Mouse (Mus musculus): ENCODE measurements around the gene Fbxo42. TPM values are rescaled to one million over a fixed set of nuclear protein-coding genes. Genes with fewer than 3 reads are reported as not detected.

Fbxo42 gene
- polyA plus RNA-seq, 1 experiment from 2014 or later = 26.8 TPM

GRCm38 (mm10) chr4:141114521-141114981 is 33.2 kb upstream of the Fbxo42 start:
- no peak overlapping the region for H3K9ac ChIP-seq (ENCODE audit: low read depth, low read length)
- no peak for ATAC-seq (ENCODE audit: low FRiP score, low TSS enrichment)
- WGBS = 84% methylated on average over 6 of the region's 6 CpGs
- H3K4me2 ChIP-seq (replicated peaks; ENCODE audit: low read depth, low read length) = no peak overlapping the region
- H3K4me3 ChIP-seq (ENCODE audit: low read length) = no peak overlapping the region
- H3K36me3 ChIP-seq (ENCODE audit: control insufficient read depth, insufficient read depth, low read length) = peaks cover 77% of the 10 kb centered on the region
- H3K27me3 ChIP-seq (ENCODE audit: control insufficient read depth, insufficient read depth, low read length) = no peaks in the 10 kb centered on the region
- H3K27ac ChIP-seq (ENCODE audit: low read depth, low read length) = 0 out of 2 replicates have a peak overlapping the region, but pooled peaks have one; percentile 30
- no peaks in the 10 kb centered on the region for H3K4me1 ChIP-seq (ENCODE audit: control insufficient read depth, insufficient read depth, low read length)
- H3K9me3 ChIP-seq (ENCODE audit: control insufficient read depth, low read length) = peaks cover 6% of the 10 kb centered on the region

DNA sequence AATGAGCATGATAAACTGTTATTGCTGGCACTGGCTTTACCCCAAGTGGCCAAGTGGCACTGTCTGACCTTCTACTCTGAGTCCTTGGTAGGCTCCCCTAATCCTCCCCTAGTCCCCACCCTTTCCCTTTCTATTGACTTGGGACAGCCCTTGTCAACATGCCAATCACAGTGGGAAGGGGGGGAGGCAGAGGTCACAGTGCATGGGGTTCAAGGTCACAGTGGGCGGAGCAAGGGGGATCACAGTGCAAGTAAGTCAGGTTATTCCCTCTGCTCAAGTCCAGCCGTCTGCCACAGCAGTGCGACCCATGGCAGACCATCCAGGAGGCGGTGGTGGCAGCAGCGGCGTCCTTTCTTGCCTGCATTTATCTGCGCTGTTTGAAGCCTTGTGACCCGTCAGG is 32.3 kb upstream of the Fbxo42 start:
- 96% methylated on average over 8 of the region's 8 CpGs for WGBS
- Histone ChIP-seq H3K36me3 (ENCODE audit: control insufficient read depth, insufficient read depth, low read length) (peaks cover 75% of the 10 kb centered on the region), H3K27me3 (ENCODE audit: control insufficient read depth, insufficient read depth, low read length) (no peaks in the 10 kb centered on the region), H3K27ac (ENCODE audit: low read depth, low read length) (no peak overlapping the region), H3K4me1 (ENCODE audit: control insufficient read depth, insufficient read depth, low read length) (no peaks in the 10 kb centered on the region), H3K9me3 (ENCODE audit: control insufficient read depth, low read length) (peaks cover 3% of the 10 kb centered on the region; the same call in 1 of the 2 replicates), H3K9ac (ENCODE audit: low read depth, low read length) (no peak overlapping the region), H3K4me2 (replicated peaks; ENCODE audit: low read depth, low read length) (no peak overlapping the region), H3K4me3 (ENCODE audit: low read length) (no peak overlapping the region)
- no peak for ATAC-seq (ENCODE audit: low FRiP score, low TSS enrichment)

DNA sequence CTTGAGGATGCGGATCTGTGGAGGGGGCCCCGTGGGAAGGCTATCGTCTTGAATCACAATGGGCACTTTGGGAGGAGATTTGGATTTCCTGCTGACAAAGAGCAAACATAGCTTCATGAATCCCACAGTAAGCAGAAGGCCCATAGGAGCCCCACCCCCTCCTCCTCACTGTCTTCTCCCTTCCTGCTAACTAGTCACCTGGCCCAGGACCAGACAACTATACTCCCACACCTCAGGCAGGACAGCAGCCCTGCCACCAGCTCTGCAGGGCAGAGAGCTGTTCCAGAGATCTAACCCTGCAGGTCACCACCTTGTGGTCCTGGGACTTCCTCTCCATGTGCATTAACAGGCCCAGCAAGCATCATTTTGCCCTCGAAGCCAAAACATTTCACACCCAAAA is 29.0 kb upstream of the Fbxo42 start:
- H3K4me3 ChIP-seq (ENCODE audit: low read length) = no peak overlapping the region
- peaks cover 53% of the 10 kb centered on the region for H3K36me3 ChIP-seq (ENCODE audit: control insufficient read depth, insufficient read depth, low read length)
- 81% methylated on average over 4 of the region's 4 CpGs for WGBS

GRCm38 (mm10) chr4:141120700-141121099 is 27.0 kb upstream of the Fbxo42 start:
- Histone ChIP-seq H3K36me3 (ENCODE audit: control insufficient read depth, insufficient read depth, low read length) (peaks cover 35% of the 10 kb centered on the region), H3K9ac (ENCODE audit: low read depth, low read length) (no peak overlapping the region), H3K4me1 (ENCODE audit: control insufficient read depth, insufficient read depth, low read length) (0 out of 2 replicates have a peak, but pooled peaks cover 8% of the 10 kb centered on the region), H3K27me3 (ENCODE audit: control insufficient read depth, insufficient read depth, low read length) (no peaks in the 10 kb centered on the region), H3K9me3 (ENCODE audit: control insufficient read depth, low read length) (no peaks in the 10 kb centered on the region), H3K27ac (ENCODE audit: low read depth, low read length) (no peak overlapping the region), H3K4me2 (replicated peaks; ENCODE audit: low read depth, low read length) (no peak overlapping the region), H3K4me3 (ENCODE audit: low read length) (no peak overlapping the region)
- ATAC-seq (ENCODE audit: low FRiP score, low TSS enrichment) = peak; percentile 65
- 26% methylated on average over 11 of the region's 11 CpGs for WGBS

More for the DNA sequence above, 29.0 kb upstream of the Fbxo42 start:
- H3K27me3 ChIP-seq (ENCODE audit: control insufficient read depth, insufficient read depth, low read length) = no peaks in the 10 kb centered on the region
- no peak overlapping the region for H3K9ac ChIP-seq (ENCODE audit: low read depth, low read length)
- H3K4me2 ChIP-seq (replicated peaks; ENCODE audit: low read depth, low read length) = no peak overlapping the region
- H3K27ac ChIP-seq (ENCODE audit: low read depth, low read length) = no peak overlapping the region
- H3K9me3 ChIP-seq (ENCODE audit: control insufficient read depth, low read length) = no peaks in the 10 kb centered on the region
- H3K4me1 ChIP-seq (ENCODE audit: control insufficient read depth, insufficient read depth, low read length) = 0 out of 2 replicates have a peak, but pooled peaks cover 7% of the 10 kb centered on the region
- no peak for ATAC-seq (ENCODE audit: low FRiP score, low TSS enrichment)

GRCm38 (mm10) chr4:141122663-141123062 is 25.1 kb upstream of the Fbxo42 start:
- WGBS = 71% methylated on average over 7 of the region's 7 CpGs
- ATAC-seq (ENCODE audit: low FRiP score, low TSS enrichment) = no peak
- no peak overlapping the region for H3K4me3 ChIP-seq (ENCODE audit: low read length)

GRCm38 (mm10) chr4:141123065-141123464 is 24.6 kb upstream of the Fbxo42 start:
- Histone ChIP-seq H3K4me2 (replicated peaks; ENCODE audit: low read depth, low read length) (no peak overlapping the region), H3K9ac (ENCODE audit: low read depth, low read length) (no peak overlapping the region), H3K27me3 (ENCODE audit: control insufficient read depth, insufficient read depth, low read length) (no peaks in the 10 kb centered on the region), H3K4me3 (ENCODE audit: low read length) (no peak overlapping the region), H3K27ac (ENCODE audit: low read depth, low read length) (no peak overlapping the region), H3K9me3 (ENCODE audit: control insufficient read depth, low read length) (no peaks in the 10 kb centered on the region), H3K4me1 (ENCODE audit: control insufficient read depth, insufficient read depth, low read length) (0 out of 2 replicates have a peak, but pooled peaks cover 8% of the 10 kb centered on the region), H3K36me3 (ENCODE audit: control insufficient read depth, insufficient read depth, low read length) (peaks cover 12% of the 10 kb centered on the region)
- WGBS = 22% methylated on average over 1 of the region's 1 CpGs
- ATAC-seq (ENCODE audit: low FRiP score, low TSS enrichment) = no peak

More at GRCm38 (mm10) chr4:141122663-141123062, 25.1 kb upstream of the Fbxo42 start:
- Histone ChIP-seq H3K4me1 (ENCODE audit: control insufficient read depth, insufficient read depth, low read length) (0 out of 2 replicates have a peak, but pooled peaks cover 8% of the 10 kb centered on the region), H3K9ac (ENCODE audit: low read depth, low read length) (no peak overlapping the region), H3K9me3 (ENCODE audit: control insufficient read depth, low read length) (no peaks in the 10 kb centered on the region), H3K27ac (ENCODE audit: low read depth, low read length) (no peak overlapping the region), H3K27me3 (ENCODE audit: control insufficient read depth, insufficient read depth, low read length) (no peaks in the 10 kb centered on the region), H3K4me2 (replicated peaks; ENCODE audit: low read depth, low read length) (no peak overlapping the region), H3K36me3 (ENCODE audit: control insufficient read depth, insufficient read depth, low read length) (peaks cover 17% of the 10 kb centered on the region)

GRCm38 (mm10) chr4:141129190-141129710 is 18.5 kb upstream of the Fbxo42 start:
- no peak for ATAC-seq (ENCODE audit: low FRiP score, low TSS enrichment)
- Histone ChIP-seq H3K4me1 (ENCODE audit: control insufficient read depth, insufficient read depth, low read length) (peaks cover 38% of the 10 kb centered on the region), H3K36me3 (ENCODE audit: control insufficient read depth, insufficient read depth, low read length) (no peaks in the 10 kb centered on the region), H3K9me3 (ENCODE audit: control insufficient read depth, low read length) (no peaks in the 10 kb centered on the region), H3K27me3 (ENCODE audit: control insufficient read depth, insufficient read depth, low read length) (no peaks in the 10 kb centered on the region), H3K27ac (ENCODE audit: low read depth, low read length) (no peak overlapping the region), H3K9ac (ENCODE audit: low read depth, low read length) (no peak overlapping the region), H3K4me3 (ENCODE audit: low read length) (no peak overlapping the region), H3K4me2 (replicated peaks; ENCODE audit: low read depth, low read length) (no peak overlapping the region)
- 63% methylated on average over 6 of the region's 6 CpGs for WGBS

- ATAC-seq (ENCODE audit: low FRiP score, low TSS enrichment) = no peak
- H3K27me3 ChIP-seq (ENCODE audit: control insufficient read depth, insufficient read depth, low read length) = no peaks in the 10 kb centered on the region
- H3K36me3 ChIP-seq (ENCODE audit: control insufficient read depth, insufficient read depth, low read length) = no peaks in the 10 kb centered on the region
- H3K4me1 ChIP-seq (ENCODE audit: control insufficient read depth, insufficient read depth, low read length) = peaks cover 52% of the 10 kb centered on the region
- H3K9ac ChIP-seq (ENCODE audit: low read depth, low read length) = no peak overlapping the region
- 46% methylated on average over 6 of the region's 6 CpGs for WGBS
- H3K9me3 ChIP-seq (ENCODE audit: control insufficient read depth, low read length) = no peaks in the 10 kb centered on the region
- H3K4me3 ChIP-seq (ENCODE audit: low read length) = no peak overlapping the region
- no peak overlapping the region for H3K4me2 ChIP-seq (replicated peaks; ENCODE audit: low read depth, low read length)
- peak overlapping the region; percentile 90 for H3K27ac ChIP-seq (ENCODE audit: low read depth, low read length)
Measured at GRCm38 (mm10) chr4:141130704-141131342, 16.9 kb upstream of the Fbxo42 start.

DNA sequence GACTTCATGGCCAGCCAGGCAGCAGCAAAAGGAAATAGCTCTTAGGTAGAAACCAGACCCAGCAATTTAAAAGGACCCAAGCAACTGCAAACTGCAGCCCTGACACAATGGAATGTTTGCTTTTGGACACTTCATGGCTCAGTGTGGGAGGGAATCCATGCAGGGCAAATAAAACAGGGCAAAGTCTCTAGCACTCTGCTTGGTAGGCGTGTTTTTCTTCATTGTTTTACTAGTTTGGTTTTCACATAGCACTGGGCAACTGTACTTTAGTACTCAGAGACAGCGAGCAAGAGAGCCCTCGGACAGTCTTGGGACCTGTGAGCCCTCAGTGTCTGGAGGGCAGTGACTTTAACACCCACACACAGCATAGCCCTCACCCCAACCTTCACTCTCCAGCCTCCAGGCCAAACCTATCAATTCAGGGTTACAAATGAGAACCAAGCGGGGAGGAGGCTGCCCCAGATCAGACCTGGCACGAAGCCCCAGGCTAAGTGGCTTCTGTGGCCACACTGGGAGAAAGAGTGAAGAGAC is 16.1 kb upstream of the Fbxo42 start:
- Histone ChIP-seq H3K36me3 (ENCODE audit: control insufficient read depth, insufficient read depth, low read length) (peaks cover under 1% of the 10 kb centered on the region; the same call in 1 of the 2 replicates), H3K9ac (ENCODE audit: low read depth, low read length) (0 out of 2 replicates have a peak overlapping the region, but pooled peaks have one; percentile 42), H3K4me3 (ENCODE audit: low read length) (no peak overlapping the region), H3K4me1 (ENCODE audit: control insufficient read depth, insufficient read depth, low read length) (peaks cover 55% of the 10 kb centered on the region), H3K27me3 (ENCODE audit: control insufficient read depth, insufficient read depth, low read length) (no peaks in the 10 kb centered on the region), H3K4me2 (replicated peaks; ENCODE audit: low read depth, low read length) (peak overlapping the region; percentile 21), H3K27ac (ENCODE audit: low read depth, low read length) (peak overlapping the region; percentile 90), H3K9me3 (ENCODE audit: control insufficient read depth, low read length) (no peaks in the 10 kb centered on the region)
- ATAC-seq (ENCODE audit: low FRiP score, low TSS enrichment) = peak; percentile 43
- 12% methylated on average over 5 of the region's 5 CpGs for WGBS

Data from kidney, embryonic 14.5 days (tissue).